Mouse (Mus musculus) neural tube, embryonic 14.5 days (tissue): ENCODE measurements around the gene Jade1. TPM values are rescaled to one million over a fixed set of nuclear protein-coding genes. Genes with fewer than 3 reads are reported as not detected.

Source experiments
- ATAC-seq: fragments of 200-750 bp; cut with Nextera tagmentation; 2 replicates; pipeline ENCODE4 v1.8.0; 2017; ENCODE audit warnings: low read depth, mild to moderate bottlenecking, moderate TSS enrichment, moderate library complexity
- H3K27ac ChIP-seq: fragments of 300-500 bp; sonication (generic); 2 replicates; pipeline ENCODE4 v1.5.1; 2014; ENCODE audit warnings: low read depth, mild to moderate bottlenecking, control low read depth, low read length, moderate library complexity, mixed read lengths
- H3K27me3 ChIP-seq: fragments of 300-500 bp; sonication (generic); 2 replicates; pipeline ENCODE4 v1.6.1; 2014; ENCODE audit warnings: low read length; ENCODE audit not compliant: control insufficient read depth, insufficient read depth
- H3K36me3 ChIP-seq: fragments of 300-500 bp; sonication (generic); 2 replicates; pipeline ENCODE4 v1.6.1; 2014; ENCODE audit warnings: low read length, mixed read lengths; ENCODE audit not compliant: control insufficient read depth, insufficient read depth
- H3K4me1 ChIP-seq: fragments of 300-500 bp; sonication (generic); 2 replicates; pipeline ENCODE4 v1.6.1; 2014; ENCODE audit warnings: low read length; ENCODE audit not compliant: control insufficient read depth, insufficient read depth
- H3K4me2 ChIP-seq: fragments of 300-500 bp; sonication (generic); 2 replicates; pipeline ENCODE4 v1.6.1; 2014; ENCODE audit warnings: mild to moderate bottlenecking, low read depth, low read length, control low read depth
- H3K4me3 ChIP-seq: fragments of 300-500 bp; sonication (generic); 2 replicates; pipeline ENCODE4 v1.5.1; 2014; ENCODE audit warnings: low read depth, low read length, control low read depth, mixed read lengths
- H3K9ac ChIP-seq: fragments of 300-500 bp; sonication (generic); replicated peaks from 2 replicates; pipeline ENCODE4 v1.6.1; 2014; ENCODE audit warnings: low read depth, mild to moderate bottlenecking, control low read depth, low read length, mixed read lengths
- H3K9me3 ChIP-seq: fragments of 300-500 bp; sonication (generic); 2 replicates; pipeline ENCODE4 v1.6.1; 2016; ENCODE audit warnings: low read length; ENCODE audit not compliant: control insufficient read depth
- WGBS: fragments of 180-500 bp; shearing (Covaris S2); extraction: QIAGEN DNeasy Blood & Tissue Kit; methylation state at CpG from one replicate; pipeline ENCODE4 v1.1.7; 2014; 5-methylcytosine and 5-hydroxymethylcytosine counted together
- polyA plus RNA-seq: library from polyadenylated mRNA; unstranded; fragments of >200 nt; fragmentation: Nextera tagmentation; extraction: Ambion mirVana; gene quantifications from 2 replicates; pipeline ENCODE4 v1.2.1, GENCODE M21; 2014

The Jade1 gene
- 11.6 and 13.8 TPM in 2 replicates for polyA plus RNA-seq

GRCm38 (mm10) chr3:41555491-41556381 lies at the start of gene Jade1:
Gene Jade1, plus strand, starts transcription at chr3:41555731.
- H3K36me3 ChIP-seq = no peaks in the 10 kb centered on the region
- no peak for ATAC-seq
- no peaks in the 10 kb centered on the region for H3K27me3 ChIP-seq
- H3K4me3 ChIP-seq = no peak within 1 kb of the TSS
- no peaks in the 10 kb centered on the region for H3K9me3 ChIP-seq
- H3K4me2 ChIP-seq = no peak within 1 kb of the TSS
- 97% methylated on average over 36 of the region's 36 CpGs for WGBS
- H3K27ac ChIP-seq = no peak within 1 kb of the TSS
- H3K4me1 ChIP-seq = no peaks in the 10 kb centered on the region
- H3K9ac ChIP-seq = no peak within 1 kb of the TSS

GRCm38 (mm10) chr3:41509441-41509840 lies 46.1 kb upstream of the Jade1 start:
- no peaks in the 10 kb centered on the region for H3K27me3 ChIP-seq
- no peaks in the 10 kb centered on the region for H3K36me3 ChIP-seq
- 81% methylated on average over 2 of the region's 2 CpGs for WGBS
- no peak overlapping the region for H3K4me3 ChIP-seq
- H3K9me3 ChIP-seq = no peaks in the 10 kb centered on the region
- H3K4me2 ChIP-seq = no peak overlapping the region
- H3K9ac ChIP-seq = no peak overlapping the region
- no peak for ATAC-seq
- no peaks in the 10 kb centered on the region for H3K4me1 ChIP-seq
- no peak overlapping the region for H3K27ac ChIP-seq

DNA sequence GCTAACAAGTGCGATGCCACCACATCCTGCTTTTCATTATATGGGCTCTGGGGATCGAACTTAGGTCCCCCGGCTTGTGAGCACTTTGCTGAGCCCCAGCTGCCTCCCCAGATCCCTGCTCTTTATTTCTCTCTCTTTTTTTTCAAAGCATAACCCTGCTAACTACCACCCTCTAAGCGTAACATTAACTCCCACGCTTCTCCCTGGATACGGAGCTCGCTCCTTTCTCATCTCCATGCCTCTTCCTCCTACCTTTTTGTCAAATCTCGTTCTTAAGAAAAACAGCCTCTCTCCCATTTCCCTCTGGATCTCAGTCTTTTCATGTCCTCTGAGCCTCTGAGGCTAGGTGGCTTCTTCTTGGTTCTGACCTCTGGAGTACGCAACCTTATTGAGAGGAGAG lies 45.3 kb upstream of the Jade1 start:
- Histone ChIP-seq H3K4me3 (no peak overlapping the region), H3K9me3 (no peaks in the 10 kb centered on the region), H3K4me2 (no peak overlapping the region), H3K27me3 (no peaks in the 10 kb centered on the region), H3K36me3 (no peaks in the 10 kb centered on the region), H3K27ac (no peak overlapping the region), H3K4me1 (no peaks in the 10 kb centered on the region), H3K9ac (no peak overlapping the region)
- 56% methylated on average over 9 of the region's 9 CpGs for WGBS
- ATAC-seq = no peak

DNA sequence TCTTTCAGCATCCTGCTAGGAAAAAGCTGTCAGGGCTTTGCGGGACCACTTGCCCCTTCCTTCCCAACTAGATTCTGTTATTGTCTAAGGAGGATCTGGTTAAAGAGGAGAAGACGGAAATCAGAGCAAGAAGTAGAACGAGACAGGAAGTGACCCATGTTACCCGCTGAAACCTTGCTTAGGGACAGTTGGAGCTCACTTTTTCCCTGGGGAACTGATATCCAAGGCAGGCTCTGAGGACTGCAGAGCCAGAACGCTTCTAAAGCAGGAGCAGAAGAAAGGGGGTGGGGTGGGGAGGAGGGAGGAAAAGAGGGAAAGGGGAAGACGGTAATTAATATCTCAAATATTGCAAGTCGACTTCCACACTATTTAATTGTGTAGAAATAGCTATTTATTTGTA lies 44.8 kb upstream of the Jade1 start:
- H3K9me3 ChIP-seq = no peaks in the 10 kb centered on the region
- H3K36me3 ChIP-seq = no peaks in the 10 kb centered on the region
- ATAC-seq = no peak
- no peak overlapping the region for H3K9ac ChIP-seq
- 79% methylated on average over 7 of the region's 7 CpGs for WGBS
- H3K27me3 ChIP-seq = no peaks in the 10 kb centered on the region
- H3K4me1 ChIP-seq = no peaks in the 10 kb centered on the region
- H3K4me2 ChIP-seq = no peak overlapping the region
- H3K4me3 ChIP-seq = no peak overlapping the region
- H3K27ac ChIP-seq = no peak overlapping the region

GRCm38 (mm10) chr3:41514003-41514402 lies 41.5 kb upstream of the Jade1 start:
- WGBS = 82% methylated on average over 5 of the region's 5 CpGs
- H3K4me2 ChIP-seq = no peak overlapping the region
- H3K4me1 ChIP-seq = no peaks in the 10 kb centered on the region
- H3K27me3 ChIP-seq = no peaks in the 10 kb centered on the region
- no peak for ATAC-seq
- no peaks in the 10 kb centered on the region for H3K36me3 ChIP-seq
- no peak overlapping the region for H3K4me3 ChIP-seq
- H3K9ac ChIP-seq = no peak overlapping the region
- H3K9me3 ChIP-seq = no peaks in the 10 kb centered on the region
- H3K27ac ChIP-seq = no peak overlapping the region

- no peak overlapping the region for H3K4me3 ChIP-seq
- H3K27me3 ChIP-seq = no peaks in the 10 kb centered on the region
- ATAC-seq = no peak
- no peak overlapping the region for H3K9ac ChIP-seq
- H3K9me3 ChIP-seq = no peaks in the 10 kb centered on the region
- H3K36me3 ChIP-seq = no peaks in the 10 kb centered on the region
- 88% methylated on average over 11 of the region's 11 CpGs for WGBS
- no peaks in the 10 kb centered on the region for H3K4me1 ChIP-seq
- H3K4me2 ChIP-seq = no peak overlapping the region
- H3K27ac ChIP-seq = no peak overlapping the region
Measured at GRCm38 (mm10) chr3:41514683-41515305, 40.7 kb upstream of the Jade1 start.

DNA sequence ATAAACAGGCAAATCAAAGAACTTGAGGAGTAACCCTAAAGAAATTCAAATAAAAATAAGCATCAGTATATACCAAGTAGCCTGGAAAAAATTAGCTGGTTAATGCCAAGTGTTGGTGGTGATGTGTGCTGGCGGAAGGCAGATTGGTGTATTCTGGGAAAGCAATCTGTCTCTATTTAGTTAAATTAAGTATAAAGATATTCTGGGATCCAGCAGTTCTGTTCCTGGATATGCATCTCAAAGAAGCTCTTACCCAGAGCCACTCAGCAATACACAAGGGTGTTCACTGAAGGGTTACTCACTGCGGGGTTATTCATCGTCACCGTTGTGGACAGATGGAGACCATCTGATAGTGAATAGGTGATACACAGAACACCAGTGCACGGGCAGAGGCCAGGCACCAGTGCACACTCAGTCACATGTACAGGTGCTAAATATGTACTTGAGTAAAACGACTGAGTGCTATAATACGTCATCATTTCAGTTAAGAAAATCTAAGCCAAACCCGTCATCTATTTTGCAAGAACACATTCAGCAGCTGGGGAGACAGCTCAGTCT lies 38.5 kb upstream of the Jade1 start:
- H3K4me1 ChIP-seq = no peaks in the 10 kb centered on the region
- no peak overlapping the region for H3K27ac ChIP-seq
- H3K9me3 ChIP-seq = no peaks in the 10 kb centered on the region
- H3K4me3 ChIP-seq = no peak overlapping the region
- no peak for ATAC-seq
- H3K4me2 ChIP-seq = no peak overlapping the region
- WGBS = 84% methylated on average over 8 of the region's 8 CpGs
- no peak overlapping the region for H3K9ac ChIP-seq
- H3K27me3 ChIP-seq = no peaks in the 10 kb centered on the region
- no peaks in the 10 kb centered on the region for H3K36me3 ChIP-seq

DNA sequence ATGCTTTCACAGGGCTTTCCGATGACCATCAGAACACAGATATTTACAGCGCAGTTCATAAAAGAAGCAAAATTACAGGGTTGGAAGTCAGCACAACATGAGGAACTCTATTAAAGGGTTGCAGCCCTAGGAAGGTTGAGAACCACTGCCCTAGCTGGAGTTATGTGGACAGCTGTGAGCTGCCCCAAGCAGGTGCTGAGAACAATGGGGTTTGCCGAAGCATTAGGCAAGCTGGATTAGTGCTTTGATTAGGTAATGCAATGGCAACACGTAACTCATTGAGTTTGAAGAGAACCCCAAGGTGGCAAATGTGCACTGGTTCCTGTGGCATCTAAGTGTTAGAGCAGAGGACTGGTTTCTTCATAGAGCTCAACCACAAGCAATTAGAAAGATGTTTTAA lies 34.6 kb upstream of the Jade1 start:
- 90% methylated on average over 4 of the region's 4 CpGs for WGBS
- Histone ChIP-seq H3K9me3 (no peaks in the 10 kb centered on the region), H3K4me2 (no peak overlapping the region), H3K4me1 (no peaks in the 10 kb centered on the region), H3K4me3 (no peak overlapping the region), H3K36me3 (no peaks in the 10 kb centered on the region), H3K9ac (no peak overlapping the region), H3K27ac (no peak overlapping the region), H3K27me3 (no peaks in the 10 kb centered on the region)
- ATAC-seq = no peak

DNA sequence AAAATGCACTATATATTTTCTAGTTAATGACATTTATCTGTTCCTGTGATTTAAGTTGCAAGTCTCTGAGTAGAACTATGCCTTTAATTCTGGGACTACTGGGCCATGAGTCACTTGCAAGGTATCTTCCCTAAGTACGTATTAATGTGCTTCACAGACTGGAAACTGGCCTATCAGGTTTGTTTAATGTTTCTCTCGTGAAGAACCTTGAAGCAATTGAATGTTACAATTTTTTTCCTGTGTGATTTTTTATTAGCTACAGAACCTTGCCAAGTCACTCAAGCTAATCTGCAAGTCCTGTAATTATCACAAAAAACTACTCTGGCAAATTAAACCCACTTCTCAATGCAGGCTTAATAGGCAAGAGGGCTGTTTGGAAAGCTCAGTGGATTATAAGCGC lies 33.8 kb upstream of the Jade1 start:
- Histone ChIP-seq H3K4me2 (no peak overlapping the region), H3K27me3 (no peaks in the 10 kb centered on the region)
- 59% methylated on average over 3 of the region's 3 CpGs for WGBS

More for the DNA sequence above, 33.8 kb upstream of the Jade1 start:
- 0 out of 2 replicates have a peak, but pooled peaks have one; percentile 41 for ATAC-seq
- H3K4me3 ChIP-seq = no peak overlapping the region
- no peaks in the 10 kb centered on the region for H3K4me1 ChIP-seq
- no peaks in the 10 kb centered on the region for H3K9me3 ChIP-seq
- no peak overlapping the region for H3K9ac ChIP-seq
- H3K36me3 ChIP-seq = no peaks in the 10 kb centered on the region
- no peak overlapping the region for H3K27ac ChIP-seq
